Mouse (Mus musculus): ENCODE measurements at regions not wholly inside any gene's neighbourhood (a gene's known extent, or its start where the extent isn't known, plus 50 kb on each side); places are given as distances from the start of the nearest gene placed in this dataset.
A peak's percentile ranks its signal among the peaks of the same experiment; 100 is the strongest.

DNA sequence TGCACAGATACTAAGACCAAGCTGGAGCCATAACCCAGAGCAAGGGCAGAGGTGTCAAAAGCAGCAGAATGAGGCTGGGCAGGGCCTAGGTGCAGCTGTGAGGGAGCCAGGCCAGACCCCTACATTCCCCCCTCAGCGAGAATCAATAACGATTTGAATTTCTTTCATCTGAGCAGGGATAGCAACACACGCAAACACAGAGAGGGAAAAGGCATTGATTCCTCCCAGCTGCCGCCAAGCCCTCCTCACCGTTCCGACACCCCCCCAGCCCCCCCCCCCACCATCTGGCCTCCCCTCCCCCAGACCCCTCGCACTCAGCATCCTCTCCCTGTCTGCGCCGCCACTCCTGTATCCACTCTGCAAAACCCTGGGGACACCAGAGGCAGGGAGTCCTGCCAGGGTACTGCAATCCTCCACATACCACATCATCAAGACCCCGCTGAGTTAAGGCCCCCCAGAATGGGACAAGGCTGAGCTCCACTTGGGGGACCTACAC is 166.9 kb downstream of the 3100002H09Rik start:
- no peak for DNase-seq

DNA sequence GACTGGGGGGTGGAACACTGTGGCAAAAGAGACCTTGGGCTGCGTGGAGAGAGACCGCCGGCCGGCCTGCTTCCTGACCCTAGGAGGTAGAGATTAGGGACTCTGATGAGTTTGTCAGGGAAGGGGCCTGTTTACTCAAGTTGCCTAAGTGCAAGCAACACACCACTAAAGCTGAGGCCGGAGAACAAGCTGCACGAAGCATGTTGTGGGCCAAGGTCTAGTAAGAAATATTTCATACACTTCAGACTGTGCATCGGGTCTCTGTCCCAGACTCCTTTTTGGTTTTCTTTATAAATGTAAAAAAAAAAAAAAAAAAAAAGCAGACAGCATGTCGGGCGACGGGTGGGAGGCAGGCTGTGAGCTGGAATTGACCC is 167.5 kb downstream of the 3100002H09Rik start:
- no peak for DNase-seq

DNA sequence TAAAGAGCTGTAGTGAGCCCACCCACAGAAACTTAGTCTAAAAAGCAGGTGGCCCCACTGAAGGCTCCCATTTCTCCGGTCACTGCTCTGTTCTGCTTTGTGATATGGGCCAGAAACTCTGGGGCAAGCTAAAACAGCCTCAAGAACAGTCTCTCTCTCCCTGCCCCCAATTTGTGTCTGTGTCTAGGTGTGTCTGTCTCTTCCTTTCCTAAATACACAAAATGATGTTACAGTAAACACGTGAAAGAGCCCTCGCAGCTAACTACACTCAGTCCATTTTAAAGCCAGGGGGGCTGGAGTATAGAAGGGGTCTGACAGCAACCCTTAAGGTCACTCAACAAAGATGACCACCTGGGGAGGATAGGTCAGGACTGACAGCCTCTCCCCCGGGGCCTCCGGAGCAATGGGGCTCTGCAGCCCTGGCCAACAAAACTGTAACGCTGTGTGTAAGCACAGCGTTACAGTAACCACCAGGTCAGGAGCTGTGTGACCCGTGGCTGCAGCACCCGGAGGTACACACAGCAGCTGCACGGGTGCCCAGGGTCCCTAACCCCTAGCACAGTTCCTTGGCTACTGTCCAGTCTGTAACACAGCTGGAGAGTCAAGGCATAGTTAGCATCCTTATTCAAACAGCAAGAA is 168.0 kb downstream of the 3100002H09Rik start:
- DNase-seq, result no peak

DNA sequence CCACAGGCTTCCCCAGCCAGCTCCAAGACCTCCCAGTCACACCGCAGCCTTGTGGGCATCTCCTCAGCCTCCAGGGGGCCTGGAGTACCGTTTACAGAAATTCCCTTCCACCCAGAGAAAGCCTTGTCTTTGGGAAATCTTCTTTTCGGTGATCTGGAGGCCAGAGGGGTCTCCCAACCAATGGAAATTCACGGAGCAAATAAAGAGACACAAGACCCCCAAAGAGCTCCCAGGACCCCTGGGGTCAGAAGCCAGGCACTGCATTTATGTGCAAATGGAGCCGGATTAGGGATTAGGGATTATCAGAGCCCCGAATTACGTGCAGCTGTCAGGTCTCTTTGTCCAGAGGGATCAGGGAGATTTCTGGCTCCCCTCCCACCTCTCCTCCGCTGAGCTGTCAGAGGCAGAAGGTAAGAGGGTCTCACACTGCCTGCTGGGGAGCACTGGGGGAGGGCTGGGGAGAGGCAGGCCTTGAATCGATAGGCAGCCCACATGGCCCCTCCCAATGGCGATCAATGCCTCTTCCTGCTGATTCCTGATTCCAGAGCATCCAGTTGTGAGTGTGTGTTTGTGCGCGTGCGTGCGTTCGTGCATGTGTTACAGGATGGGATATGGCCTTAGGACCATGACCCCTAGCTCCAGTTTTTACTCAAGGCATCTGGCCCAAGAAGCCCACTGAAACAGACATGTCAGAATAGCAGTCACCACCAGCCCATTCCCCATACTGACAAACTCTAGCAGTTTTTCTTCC is 168.7 kb downstream of the 3100002H09Rik start:
- DNase-seq, result no peak

DNA sequence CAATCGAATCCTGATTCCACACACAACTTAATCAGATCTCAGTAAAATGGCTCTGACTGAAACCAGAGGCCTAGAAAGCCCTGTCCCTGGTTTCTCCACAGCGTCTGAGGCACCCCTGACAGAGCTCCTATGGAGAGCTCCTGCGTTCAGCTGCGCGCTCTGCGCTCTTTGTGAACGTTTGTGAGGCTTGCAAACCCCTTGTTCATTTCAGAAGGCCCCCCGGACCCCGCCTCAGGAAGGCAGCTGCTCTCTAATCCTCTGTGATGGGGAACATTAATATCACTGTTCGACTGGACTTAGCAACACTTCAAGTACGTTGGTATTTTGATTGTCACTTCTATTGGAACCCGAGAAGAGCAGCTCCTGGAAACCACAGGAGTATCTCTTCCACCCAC is 175.6 kb downstream of the 3100002H09Rik start:
- DNase-seq, result no peak

DNA sequence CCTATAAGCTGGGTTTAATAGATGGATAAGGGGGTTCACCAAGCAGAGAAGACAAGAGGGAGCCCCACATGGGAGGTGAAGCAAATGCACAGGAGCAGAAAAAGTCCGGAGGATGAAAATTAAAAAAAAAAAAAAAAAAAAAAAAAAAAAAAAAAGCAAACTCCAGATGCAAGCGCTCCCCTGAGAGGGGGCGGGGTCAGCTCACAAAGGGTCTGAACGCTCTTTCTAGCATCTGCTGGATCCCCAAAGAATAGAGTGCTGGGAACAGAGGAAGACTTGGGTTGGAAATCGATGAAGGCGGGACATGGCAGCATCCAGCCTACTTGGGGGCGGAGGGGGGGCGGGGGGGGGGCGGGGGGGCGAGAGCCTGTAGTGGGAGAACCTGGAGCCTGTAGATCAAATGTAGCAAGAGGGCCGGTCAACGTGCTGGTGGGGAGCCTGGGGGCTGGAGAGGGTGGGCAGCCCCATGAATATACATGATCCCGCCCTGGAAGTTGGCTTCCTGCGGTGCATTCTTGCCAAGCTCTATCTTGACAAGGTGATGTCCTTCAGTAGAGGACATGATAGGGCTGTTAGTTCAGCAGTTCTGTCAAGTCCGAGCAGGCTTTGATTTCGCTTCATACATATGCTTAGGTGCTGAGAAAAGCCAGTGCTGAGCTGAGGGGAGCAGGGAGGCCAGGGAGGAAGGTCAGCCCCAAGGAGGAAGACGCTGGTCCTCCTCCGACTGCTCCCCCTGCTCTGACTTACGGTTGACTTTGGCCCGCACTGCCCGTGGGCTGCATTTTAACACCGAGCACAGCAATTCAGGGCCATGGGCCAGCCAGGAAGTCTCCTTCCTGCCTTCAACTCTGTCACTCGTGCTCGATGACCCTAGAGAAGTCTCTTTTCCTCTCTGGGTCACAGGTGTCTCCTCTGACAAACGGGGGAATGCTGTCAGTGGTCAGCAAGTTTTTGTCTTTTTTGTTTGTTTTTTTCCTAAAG is 176.3 kb downstream of the 3100002H09Rik start:
- DNase-seq, result no peak

DNA sequence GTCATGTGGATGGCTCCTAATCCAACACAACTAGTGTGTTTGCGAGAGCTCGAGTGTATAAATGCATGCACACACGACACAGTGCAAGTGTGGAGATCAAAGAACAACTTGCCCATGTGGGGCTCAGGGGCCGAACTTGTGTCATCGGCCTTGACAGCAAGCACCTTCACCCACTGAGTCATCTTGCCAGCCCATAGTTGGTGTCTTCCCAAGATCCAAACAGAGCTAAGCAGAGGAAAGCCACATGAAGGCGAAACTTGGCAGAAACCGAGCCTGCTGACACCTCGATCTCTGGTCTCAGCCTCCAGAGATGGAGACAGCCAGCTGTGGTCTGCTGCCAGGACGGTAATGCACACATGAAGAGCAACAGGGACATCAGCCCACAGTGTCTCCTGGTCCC is 177.1 kb downstream of the 3100002H09Rik start:
- DNase-seq, result no peak

DNA sequence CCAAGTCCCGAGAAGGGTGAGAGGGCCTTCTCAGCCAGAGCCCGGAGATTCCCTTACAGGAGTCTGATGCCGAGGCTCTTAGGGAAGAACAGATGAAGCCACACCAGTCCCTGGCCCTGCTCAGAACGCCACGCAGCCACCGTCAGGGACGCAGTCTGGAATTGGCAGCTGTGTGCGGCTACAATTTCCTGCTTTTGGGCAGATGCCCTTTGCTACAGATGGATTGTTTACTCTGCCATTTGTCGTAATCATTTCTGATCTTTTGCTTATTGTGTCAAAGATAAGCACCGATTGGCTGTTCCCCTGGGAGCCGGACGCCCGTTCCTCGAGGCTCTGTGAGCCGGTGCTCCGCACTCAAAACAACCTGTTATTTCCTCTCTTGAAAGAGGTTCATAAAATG is 179.4 kb downstream of the 3100002H09Rik start:
- DNase-seq, result no peak

DNA sequence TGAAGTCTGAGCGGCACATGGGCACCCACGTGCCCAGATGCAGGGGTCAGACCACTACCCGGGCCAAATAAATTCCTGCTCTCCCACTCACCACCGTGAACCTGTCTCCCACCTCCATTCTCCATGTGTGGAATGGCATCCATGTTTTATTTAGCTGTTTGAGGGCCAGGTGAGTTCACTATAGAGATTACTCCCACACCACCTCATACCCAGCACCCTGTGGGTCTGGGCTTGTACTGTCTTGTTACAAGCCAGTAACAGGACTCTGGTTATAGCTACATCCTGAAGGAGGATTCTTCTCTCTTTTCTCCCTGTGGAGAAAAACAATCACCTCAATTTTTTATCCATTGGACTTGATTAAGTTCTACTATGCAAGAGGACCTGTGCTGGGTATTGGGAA is 181.8 kb downstream of the 3100002H09Rik start:
- DNase-seq, result no peak

DNA sequence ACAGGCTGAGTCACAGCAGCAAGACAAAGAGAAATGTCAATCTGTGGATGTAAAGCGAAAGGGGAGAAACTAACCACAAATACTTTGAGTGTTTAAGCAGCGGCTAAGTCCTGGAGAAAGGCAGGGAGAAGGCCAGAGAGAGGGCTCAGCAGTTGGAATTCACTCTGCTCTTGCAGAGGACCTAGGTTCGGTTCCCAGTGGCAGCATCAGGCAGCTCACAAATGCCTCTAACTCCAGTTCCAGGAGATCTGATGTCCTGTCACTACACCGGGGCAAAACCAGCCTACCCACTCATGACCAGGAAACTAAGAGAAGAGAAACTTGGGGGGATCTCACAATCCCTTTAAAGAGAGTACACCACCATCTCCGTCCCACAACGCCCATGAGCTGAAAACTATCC is 188.2 kb downstream of the 3100002H09Rik start:
- DNase-seq, result no peak

DNA sequence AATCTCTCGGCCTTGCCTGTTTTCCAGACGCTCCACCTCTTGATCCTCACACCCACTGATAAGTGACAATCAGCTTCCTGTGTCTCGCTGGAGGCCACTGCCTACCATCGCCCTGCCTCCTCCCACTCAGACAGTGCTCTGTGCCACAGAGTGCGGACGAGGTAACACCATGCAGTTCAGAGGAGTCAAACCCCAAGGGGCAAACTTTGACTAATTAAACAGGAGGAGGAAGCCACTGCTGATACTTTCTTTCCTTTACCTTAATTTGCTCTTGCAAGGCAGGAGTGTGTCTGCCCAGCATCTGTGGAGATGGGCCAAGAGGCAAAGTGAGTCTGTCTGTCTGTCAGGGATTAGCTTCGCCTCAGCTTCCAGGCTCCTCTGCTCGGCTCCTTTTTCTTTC is 192.2 kb downstream of the 3100002H09Rik start:
- DNase-seq, result no peak

DNA sequence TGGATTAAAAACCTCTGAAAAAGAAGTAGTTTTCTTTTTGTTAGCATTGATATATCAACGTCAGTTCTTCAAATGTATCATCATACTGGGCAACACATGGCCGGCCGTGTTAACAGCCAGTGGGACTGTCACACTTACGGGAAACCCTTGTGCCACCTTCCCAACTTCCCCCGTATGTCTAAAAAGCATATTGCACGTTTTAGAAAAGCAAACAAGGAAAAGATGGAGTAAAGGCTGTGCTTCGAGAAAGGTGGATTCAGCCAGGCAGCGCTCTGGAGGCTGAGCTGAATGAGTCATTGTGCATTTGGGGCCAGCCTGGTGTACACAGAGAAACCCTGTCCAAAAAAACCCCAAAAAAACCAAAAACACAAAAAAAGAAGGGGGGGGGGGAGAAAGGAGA is 193.4 kb downstream of the 3100002H09Rik start:
- DNase-seq, result no peak

DNA sequence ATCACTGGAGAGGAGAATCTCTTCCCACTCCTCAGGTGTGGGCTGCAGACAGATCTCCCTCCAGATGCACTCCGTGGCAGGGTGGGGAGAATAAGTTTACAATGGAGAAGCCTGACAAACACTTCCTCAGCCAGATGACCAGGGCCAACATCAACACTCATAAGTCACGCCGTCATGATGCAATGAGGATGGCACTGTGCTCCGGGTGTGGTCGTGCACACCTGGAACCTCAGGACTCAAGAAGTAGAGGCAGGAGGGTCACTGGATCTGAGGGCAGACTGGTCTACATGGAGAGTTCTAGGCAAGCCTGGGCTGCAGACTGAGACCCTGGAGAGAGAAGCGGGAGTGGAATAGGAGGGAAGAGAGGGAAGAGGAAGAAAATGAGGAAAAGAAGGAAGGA is 194.3 kb downstream of the 3100002H09Rik start:
- no peak for DNase-seq

DNA sequence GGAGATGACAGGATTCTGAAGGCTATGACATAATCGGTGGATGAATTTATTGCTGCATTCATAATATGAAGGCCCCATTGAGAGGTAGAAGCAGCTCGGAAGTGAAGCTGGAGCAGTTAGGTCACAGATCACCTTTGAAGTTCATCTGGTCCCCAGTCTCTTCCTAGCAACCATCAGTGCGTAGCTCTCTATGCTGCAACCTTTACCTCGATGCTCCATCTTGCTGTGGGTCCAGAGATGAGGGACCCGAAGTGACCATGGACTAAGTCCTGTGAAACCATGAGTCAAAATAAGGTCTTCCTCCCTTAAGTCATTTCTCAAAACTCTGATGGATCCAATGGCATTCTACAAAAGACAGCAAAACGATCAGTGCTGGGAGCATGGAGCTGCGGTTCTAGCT is 196.2 kb downstream of the 3100002H09Rik start:
- no peak for DNase-seq

DNA sequence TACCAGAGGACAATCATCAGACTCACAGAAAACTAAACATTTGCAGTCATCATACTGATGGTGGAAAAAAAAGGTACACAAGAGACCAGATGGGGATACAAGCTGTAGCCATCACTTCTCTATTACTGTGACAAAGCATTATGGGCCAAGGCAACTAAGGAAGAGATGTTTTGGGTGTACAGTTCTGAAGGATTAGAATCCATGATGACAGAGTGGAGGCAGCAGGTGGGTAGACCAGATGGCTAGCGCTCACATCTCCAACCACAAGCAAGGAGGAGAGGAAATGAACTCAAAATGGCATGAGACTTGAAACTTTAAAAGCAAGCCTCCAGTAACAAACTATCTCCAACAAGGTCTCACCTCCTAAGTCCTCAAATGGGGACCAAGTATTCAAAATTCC is 201.3 kb downstream of the 3100002H09Rik start:
- DNase-seq, result no peak

DNA sequence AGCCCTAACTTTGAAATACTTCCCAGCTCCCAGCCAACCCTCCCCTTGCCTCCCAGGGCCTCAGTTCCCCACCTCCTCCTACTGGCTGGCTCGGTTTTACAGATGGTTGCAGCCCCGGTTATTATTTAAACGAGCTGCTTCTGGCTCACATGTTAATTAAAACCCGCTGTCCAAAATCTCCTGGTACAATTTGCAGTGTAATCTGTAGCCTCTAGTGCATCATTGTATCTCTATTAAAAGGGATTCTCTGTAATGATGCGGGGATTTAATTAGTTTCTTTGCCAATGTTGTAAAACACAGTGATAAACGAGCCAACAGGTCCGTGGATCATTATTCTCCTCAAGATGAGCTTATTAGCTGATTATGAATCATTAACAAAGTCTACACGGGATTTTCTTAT is 208.5 kb downstream of the 3100002H09Rik start:
- no peak for DNase-seq

DNA sequence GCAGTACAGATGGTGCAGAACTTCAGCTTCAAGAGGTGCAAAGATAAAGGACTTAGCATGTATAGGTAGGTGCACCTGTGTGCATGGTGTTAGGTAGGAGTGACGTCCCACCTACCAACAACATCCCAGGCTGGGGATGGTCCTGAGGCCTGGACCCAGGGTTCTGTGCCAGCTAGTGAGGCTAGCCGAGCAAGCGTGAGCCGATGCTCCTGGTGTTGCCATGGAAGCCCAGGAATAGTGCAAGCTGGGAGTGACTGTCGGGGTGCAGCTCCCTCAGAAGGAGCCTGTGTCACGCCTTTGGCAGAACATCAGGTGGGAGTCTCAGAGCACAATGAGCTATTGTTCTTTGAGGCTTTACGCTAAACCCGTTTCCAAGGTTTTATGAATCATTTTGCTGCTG is 209.9 kb downstream of the 3100002H09Rik start:
- DNase-seq, result peak; percentile 78

DNA sequence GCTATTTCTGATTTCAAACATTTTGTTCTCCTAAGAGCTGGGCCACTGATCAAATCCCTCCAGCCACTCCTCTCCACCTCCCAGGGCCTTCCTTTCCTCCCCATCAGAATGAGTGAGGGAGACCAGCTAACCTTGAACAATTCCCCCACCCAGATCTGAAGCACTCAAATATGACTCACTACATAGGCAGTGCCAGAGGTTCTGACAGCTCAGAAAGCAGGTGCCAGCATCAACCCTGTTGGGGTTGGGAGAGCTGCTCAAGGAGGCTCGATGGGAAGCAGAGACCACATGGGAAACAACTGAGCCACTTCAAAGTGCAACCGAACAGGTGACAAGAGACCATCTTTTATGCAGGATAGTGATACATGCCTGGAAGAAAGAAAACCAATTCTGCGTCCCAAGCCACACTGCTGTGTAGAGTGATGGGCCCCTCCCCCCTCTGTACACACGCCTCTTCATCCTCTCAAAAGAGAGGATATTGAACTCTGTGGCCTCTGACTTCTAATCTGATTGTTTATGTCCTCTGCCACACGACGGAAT is 210.4 kb downstream of the 3100002H09Rik start:
- DNase-seq, result no peak

DNA sequence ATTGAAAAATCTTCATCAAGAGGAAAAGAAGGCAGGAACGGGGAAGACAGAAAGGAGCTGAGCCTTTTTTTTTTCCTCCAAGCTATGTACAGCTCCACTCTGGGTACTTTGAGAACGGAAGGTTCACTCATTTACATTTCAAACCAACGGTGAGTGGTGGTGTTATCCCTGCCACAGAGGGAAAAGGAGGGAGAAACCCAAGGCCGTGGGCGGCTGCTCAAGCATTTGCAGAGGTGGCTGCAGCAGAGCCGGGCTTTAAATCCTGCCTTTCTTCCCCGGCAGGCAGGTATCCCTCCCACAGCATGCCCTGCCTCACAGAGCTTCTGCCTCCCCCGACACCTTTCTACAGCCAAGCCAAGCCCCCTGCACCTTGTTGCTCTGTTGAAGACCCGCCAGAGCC is 212.2 kb downstream of the 3100002H09Rik start:
- DNase-seq, result peak; percentile 65

DNA sequence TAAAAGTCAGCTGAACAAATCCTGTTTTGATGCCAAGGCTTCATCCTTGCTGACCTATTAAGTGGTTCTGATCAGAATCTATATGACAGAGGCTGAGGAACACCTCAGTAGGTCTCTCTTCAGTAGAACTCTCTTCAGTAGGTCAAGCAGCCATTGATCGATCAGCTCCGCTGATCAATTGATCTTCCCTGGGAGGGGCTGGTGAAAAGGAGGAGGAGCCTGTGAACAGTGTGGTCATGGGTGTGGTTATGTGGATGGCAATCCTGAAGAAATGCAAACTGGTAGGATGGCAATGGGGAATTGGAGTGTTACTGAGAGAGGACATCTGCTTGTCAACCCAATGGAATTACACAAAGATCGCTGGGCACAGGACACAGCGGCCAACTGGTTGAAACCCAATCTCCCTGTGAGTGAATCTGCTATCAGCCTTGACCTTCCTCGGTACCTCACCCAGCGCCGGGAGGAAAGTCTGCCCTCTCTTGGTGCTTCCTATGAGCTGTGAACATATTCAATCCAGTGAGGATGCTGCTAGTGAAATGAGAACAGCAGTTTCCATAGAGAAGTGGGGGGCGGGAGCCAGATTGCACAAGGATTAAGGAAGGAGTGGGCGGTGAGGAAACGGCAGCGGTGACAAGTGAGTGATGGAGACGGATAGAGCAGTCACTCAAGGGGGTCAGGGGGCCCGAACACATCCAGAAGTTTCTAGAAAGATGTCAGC is 213.9 kb downstream of the 3100002H09Rik start:
- DNase-seq, result no peak

DNA sequence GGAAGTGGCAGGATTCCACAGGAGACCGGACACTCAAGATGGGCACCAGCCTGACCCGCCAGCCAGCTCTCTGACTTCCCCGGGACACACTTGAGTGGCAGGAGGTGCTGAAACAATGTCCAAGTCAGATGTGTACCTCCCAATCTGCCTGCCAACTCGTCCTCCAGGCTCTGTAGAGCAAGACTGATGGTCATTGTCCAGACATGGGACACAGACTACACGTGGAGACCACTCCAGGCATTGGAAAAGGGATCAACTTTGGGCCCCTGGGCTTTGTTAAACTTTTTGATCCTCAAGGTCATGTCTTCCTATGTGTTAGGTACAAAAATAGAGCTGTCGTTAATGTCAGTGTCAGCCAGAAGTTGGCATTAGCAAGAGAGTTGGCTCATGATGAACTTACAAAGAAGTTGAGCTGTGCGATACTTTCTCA is 214.6 kb downstream of the 3100002H09Rik start:
- DNase-seq, result no peak
